Mouse (Mus musculus): ENCODE measurements around the gene Nqo1.

GRCm38 (mm10) chr8:107391136-107391516, 11.9 kb downstream of the Nqo1 start:
- no peak for TF ChIP-seq MAFK (IDR thresholded peaks at IDR 0.05; ENCODE audit: insufficient read depth, low read depth, low read length)
- TF ChIP-seq ZC3H11A (IDR thresholded peaks at IDR 0.05; ENCODE audit: borderline replicate concordance, low read depth, low read length): no peak
- TF ChIP-seq ZNF384 (IDR thresholded peaks at IDR 0.05; ENCODE audit: low read depth, low read length): no peak

All from ES-E14 (cell line).